Mouse (Mus musculus): ENCODE results near the gene Arrdc5. TPM values are rescaled to one million over a fixed set of nuclear protein-coding genes. Genes with fewer than 3 reads are reported as not detected.

Gene Arrdc5
- not detected in 3 replicates for total RNA-seq (2017)

GRCm38 (mm10) chr17:56300186-56300585 lies at the start of gene Arrdc5:
Gene Arrdc5 (minus strand): TSS chr17:56300286.
- no peak for ATAC-seq (replicated peaks; ENCODE audit: insufficient number of reproducible peaks, low FRiP score, low TSS enrichment, poor library complexity, severe bottlenecking)

- no peak for ATAC-seq (replicated peaks; ENCODE audit: insufficient number of reproducible peaks, low FRiP score, low TSS enrichment, poor library complexity, severe bottlenecking)
Measured at GRCm38 (mm10) chr17:56348586-56348985, 48.5 kb upstream of the Arrdc5 start.

- no peak for ATAC-seq (replicated peaks; ENCODE audit: insufficient number of reproducible peaks, low FRiP score, low TSS enrichment, poor library complexity, severe bottlenecking)
Measured at GRCm38 (mm10) chr17:56348128-56348527, 48.0 kb upstream of the Arrdc5 start.

GRCm38 (mm10) chr17:56345364-56345763 lies 45.3 kb upstream of the Arrdc5 start:
- no peak for ATAC-seq (replicated peaks; ENCODE audit: insufficient number of reproducible peaks, low FRiP score, low TSS enrichment, poor library complexity, severe bottlenecking)

GRCm38 (mm10) chr17:56343466-56343865 lies 43.4 kb upstream of the Arrdc5 start:
- no peak for ATAC-seq (replicated peaks; ENCODE audit: insufficient number of reproducible peaks, low FRiP score, low TSS enrichment, poor library complexity, severe bottlenecking)

- ATAC-seq (replicated peaks; ENCODE audit: insufficient number of reproducible peaks, low FRiP score, low TSS enrichment, poor library complexity, severe bottlenecking): no peak
Measured at GRCm38 (mm10) chr17:56340717-56341116, 40.6 kb upstream of the Arrdc5 start.

GRCm38 (mm10) chr17:56338909-56339308 lies 38.8 kb upstream of the Arrdc5 start:
- ATAC-seq (replicated peaks; ENCODE audit: insufficient number of reproducible peaks, low FRiP score, low TSS enrichment, poor library complexity, severe bottlenecking): peak; percentile 52; the same call in 1 of the 2 replicates

- ATAC-seq (replicated peaks; ENCODE audit: insufficient number of reproducible peaks, low FRiP score, low TSS enrichment, poor library complexity, severe bottlenecking): 0 out of 2 replicates have a peak, but pooled peaks have one; percentile 29
Measured at GRCm38 (mm10) chr17:56337791-56338190, 37.7 kb upstream of the Arrdc5 start.

GRCm38 (mm10) chr17:56337190-56337589 lies 37.1 kb upstream of the Arrdc5 start:
- peak; percentile 28; the same call in 1 of the 2 replicates for ATAC-seq (replicated peaks; ENCODE audit: insufficient number of reproducible peaks, low FRiP score, low TSS enrichment, poor library complexity, severe bottlenecking)

GRCm38 (mm10) chr17:56332987-56333386 lies 32.9 kb upstream of the Arrdc5 start:
- ATAC-seq (replicated peaks; ENCODE audit: insufficient number of reproducible peaks, low FRiP score, low TSS enrichment, poor library complexity, severe bottlenecking): no peak

GRCm38 (mm10) chr17:56331256-56331655 lies 31.2 kb upstream of the Arrdc5 start:
- no peak for ATAC-seq (replicated peaks; ENCODE audit: insufficient number of reproducible peaks, low FRiP score, low TSS enrichment, poor library complexity, severe bottlenecking)

GRCm38 (mm10) chr17:56330345-56330744 lies 30.3 kb upstream of the Arrdc5 start:
- ATAC-seq (replicated peaks; ENCODE audit: insufficient number of reproducible peaks, low FRiP score, low TSS enrichment, poor library complexity, severe bottlenecking): no peak

GRCm38 (mm10) chr17:56329267-56329666 lies 29.2 kb upstream of the Arrdc5 start:
- ATAC-seq (replicated peaks; ENCODE audit: insufficient number of reproducible peaks, low FRiP score, low TSS enrichment, poor library complexity, severe bottlenecking): no peak

GRCm38 (mm10) chr17:56326153-56327147 lies 26.4 kb upstream of the Arrdc5 start:
- ATAC-seq (replicated peaks; ENCODE audit: insufficient number of reproducible peaks, low FRiP score, low TSS enrichment, poor library complexity, severe bottlenecking): no peak

- peak; percentile 97 for ATAC-seq (replicated peaks; ENCODE audit: insufficient number of reproducible peaks, low FRiP score, low TSS enrichment, poor library complexity, severe bottlenecking)
Measured at GRCm38 (mm10) chr17:56325450-56326152, 25.5 kb upstream of the Arrdc5 start, which contains the start of gene Kdm4b. Gene Kdm4b (plus strand): TSS chr17:56326062.

- no peak for ATAC-seq (replicated peaks; ENCODE audit: insufficient number of reproducible peaks, low FRiP score, low TSS enrichment, poor library complexity, severe bottlenecking)
Measured at GRCm38 (mm10) chr17:56324419-56324818, 24.3 kb upstream of the Arrdc5 start.

- no peak for ATAC-seq (replicated peaks; ENCODE audit: insufficient number of reproducible peaks, low FRiP score, low TSS enrichment, poor library complexity, severe bottlenecking)
Measured at GRCm38 (mm10) chr17:56309191-56309945, 9.3 kb upstream of the Arrdc5 start.

- ATAC-seq (replicated peaks; ENCODE audit: insufficient number of reproducible peaks, low FRiP score, low TSS enrichment, poor library complexity, severe bottlenecking): no peak
Measured at GRCm38 (mm10) chr17:56308088-56308487, 8.0 kb upstream of the Arrdc5 start.

GRCm38 (mm10) chr17:56305826-56306225 lies 5.7 kb upstream of the Arrdc5 start:
- ATAC-seq (replicated peaks; ENCODE audit: insufficient number of reproducible peaks, low FRiP score, low TSS enrichment, poor library complexity, severe bottlenecking): no peak

All from monocyte, adult 5-6 weeks (primary cell).